Mouse (Mus musculus): ENCODE data around the gene Mucl3. TPM values are rescaled to one million over a fixed set of nuclear protein-coding genes. Genes with fewer than 3 reads are reported as not detected.

The Mucl3 gene
- total RNA-seq, 2 experiments from 2014 or later, result not detected

Other genes with a start within 250 kb of the Mucl3 start
- gene H2-Q6, start 218.8 kb downstream of the Mucl3 start, total RNA-seq (2015; ENCODE audit: low replicate concordance), result 11.5 and 17.6 TPM in 2 replicates
- 8.5 and 12.7 TPM in 2 replicates for gene H2-Q6, start 218.8 kb downstream of the Mucl3 start, total RNA-seq (2017; ENCODE audit: low replicate concordance)
- 47.6 and 48.2 TPM in 2 replicates for gene H2-Q7, start 204.5 kb downstream of the Mucl3 start, total RNA-seq (2015; ENCODE audit: low replicate concordance)
- 8.2 and 13.2 TPM in 2 replicates for gene H2-Q7, start 204.5 kb downstream of the Mucl3 start, total RNA-seq (2017; ENCODE audit: low replicate concordance)
- gene H2-Q10, start 173.6 kb downstream of the Mucl3 start, total RNA-seq (2015; ENCODE audit: low replicate concordance), result 2.9 and 3.2 TPM in 2 replicates
- 0.51 and 2.0 TPM in 2 replicates for gene H2-Q10, start 173.6 kb downstream of the Mucl3 start, total RNA-seq (2017; ENCODE audit: low replicate concordance)
- gene Pou5f1, start 137.7 kb downstream of the Mucl3 start, total RNA-seq (2015; ENCODE audit: low replicate concordance), result 1.4 TPM in 1 of 2 replicates, not detected in the other
- gene Pou5f1, start 137.7 kb downstream of the Mucl3 start, total RNA-seq (2017; ENCODE audit: low replicate concordance), result 0.26 TPM in 1 of 2 replicates, not detected in the other
- gene Tcf19, start 126.9 kb downstream of the Mucl3 start, total RNA-seq (2015; ENCODE audit: low replicate concordance), result 103 and 129 TPM in 2 replicates
- 49.4 and 49.9 TPM in 2 replicates for gene Tcf19, start 126.9 kb downstream of the Mucl3 start, total RNA-seq (2017; ENCODE audit: low replicate concordance)
- 32.7 and 49.4 TPM in 2 replicates for gene Cchcr1, start 126.6 kb downstream of the Mucl3 start, total RNA-seq (2015; ENCODE audit: low replicate concordance)
- gene Cchcr1, start 126.6 kb downstream of the Mucl3 start, total RNA-seq (2017; ENCODE audit: low replicate concordance), result 48.4 and 83.3 TPM in 2 replicates
- not detected in 2 replicates for gene Psors1c2, start 110.5 kb downstream of the Mucl3 start, total RNA-seq (2015; ENCODE audit: low replicate concordance)
- not detected in 2 replicates for gene Psors1c2, start 110.5 kb downstream of the Mucl3 start, total RNA-seq (2017; ENCODE audit: low replicate concordance)
- not detected in 2 replicates for gene Cdsn, start 91.6 kb downstream of the Mucl3 start, total RNA-seq (2015; ENCODE audit: low replicate concordance)
- not detected in 2 replicates for gene Cdsn, start 91.6 kb downstream of the Mucl3 start, total RNA-seq (2017; ENCODE audit: low replicate concordance)
- gene 2300002M23Rik, start 76.2 kb downstream of the Mucl3 start, total RNA-seq (2015; ENCODE audit: low replicate concordance), result not detected in 2 replicates
- not detected in 2 replicates for gene 2300002M23Rik, start 76.2 kb downstream of the Mucl3 start, total RNA-seq (2017; ENCODE audit: low replicate concordance)
- not detected in 2 replicates for gene Sfta2, start 42.1 kb downstream of the Mucl3 start, total RNA-seq (2015; ENCODE audit: low replicate concordance)
- gene Sfta2, start 42.1 kb downstream of the Mucl3 start, total RNA-seq (2017; ENCODE audit: low replicate concordance), result not detected in 2 replicates
- not detected in 2 replicates for gene Gm9573, start 17.1 kb downstream of the Mucl3 start, total RNA-seq (2015; ENCODE audit: low replicate concordance)
- not detected in 2 replicates for gene Gm9573, start 17.1 kb downstream of the Mucl3 start, total RNA-seq (2017; ENCODE audit: low replicate concordance)
- 2.5 TPM in 1 of 2 replicates, not detected in the other for gene Vars2, start 23.9 kb upstream of the Mucl3 start, total RNA-seq (2015; ENCODE audit: low replicate concordance)
- 0.23 and 0.77 TPM in 2 replicates for gene Vars2, start 23.9 kb upstream of the Mucl3 start, total RNA-seq (2017; ENCODE audit: low replicate concordance)
- gene Gtf2h4, start 30.0 kb upstream of the Mucl3 start, total RNA-seq (2015; ENCODE audit: low replicate concordance), result 1.1 and 2.5 TPM in 2 replicates
- gene Gtf2h4, start 30.0 kb upstream of the Mucl3 start, total RNA-seq (2017; ENCODE audit: low replicate concordance), result 3.6 and 6.3 TPM in 2 replicates
- not detected in 2 replicates for gene Ddr1, start 60.9 kb upstream of the Mucl3 start, total RNA-seq (2015; ENCODE audit: low replicate concordance)
- gene Ddr1, start 60.9 kb upstream of the Mucl3 start, total RNA-seq (2017; ENCODE audit: low replicate concordance), result 0.26 TPM in 1 of 2 replicates, not detected in the other
- 3.8 and 10.5 TPM in 2 replicates for gene Ier3, start 178.0 kb upstream of the Mucl3 start, total RNA-seq (2015; ENCODE audit: low replicate concordance)
- gene Ier3, start 178.0 kb upstream of the Mucl3 start, total RNA-seq (2017; ENCODE audit: low replicate concordance), result 0.51 and 4.0 TPM in 2 replicates
- 19.3 and 32.8 TPM in 2 replicates for gene Flot1, start 179.5 kb upstream of the Mucl3 start, total RNA-seq (2015; ENCODE audit: low replicate concordance)
- 14.6 and 29.1 TPM in 2 replicates for gene Flot1, start 179.5 kb upstream of the Mucl3 start, total RNA-seq (2017; ENCODE audit: low replicate concordance)
- 663 and 669 TPM in 2 replicates for gene Tubb5, start 194.6 kb upstream of the Mucl3 start, total RNA-seq (2015; ENCODE audit: low replicate concordance)
- 760 and 914 TPM in 2 replicates for gene Tubb5, start 194.6 kb upstream of the Mucl3 start, total RNA-seq (2017; ENCODE audit: low replicate concordance)
- 117 and 147 TPM in 2 replicates for gene Mdc1, start 197.8 kb upstream of the Mucl3 start, total RNA-seq (2015; ENCODE audit: low replicate concordance)
- gene Mdc1, start 197.8 kb upstream of the Mucl3 start, total RNA-seq (2017; ENCODE audit: low replicate concordance), result 31.0 and 57.1 TPM in 2 replicates
- gene Nrm, start 217.6 kb upstream of the Mucl3 start, total RNA-seq (2015; ENCODE audit: low replicate concordance), result 32.8 and 36.0 TPM in 2 replicates
- gene Nrm, start 217.6 kb upstream of the Mucl3 start, total RNA-seq (2017; ENCODE audit: low replicate concordance), result 19.1 and 35.8 TPM in 2 replicates
- 32.8 and 37.7 TPM in 2 replicates for gene Ppp1r18, start 221.9 kb upstream of the Mucl3 start, total RNA-seq (2015; ENCODE audit: low replicate concordance)
- 7.2 and 10.2 TPM in 2 replicates for gene Ppp1r18, start 221.9 kb upstream of the Mucl3 start, total RNA-seq (2017; ENCODE audit: low replicate concordance)
- gene Dhx16, start 236.1 kb upstream of the Mucl3 start, total RNA-seq (2015; ENCODE audit: low replicate concordance), result 139 and 201 TPM in 2 replicates
- 73.1 and 118 TPM in 2 replicates for gene Dhx16, start 236.1 kb upstream of the Mucl3 start, total RNA-seq (2017; ENCODE audit: low replicate concordance)